Mouse (Mus musculus): Measurements from ENCODE around the gene Nxnl1. TPM values are rescaled to one million over a fixed set of nuclear protein-coding genes. Genes with fewer than 3 reads are reported as not detected.

Nxnl1 gene
- not detected in 2 replicates for total RNA-seq (2023)

GRCm38 (mm10) chr8:71566501-71566900, at the start of gene Nxnl1:
Gene Nxnl1 (minus strand): TSS chr8:71566601.

GRCm38 (mm10) chr8:71610822-71611651, 44.6 kb upstream of the Nxnl1 start, which contains the start of gene Colgalt1:
Gene Colgalt1 (plus strand): TSS chr8:71610998.

GRCm38 (mm10) chr8:71597451-71597850, 31.1 kb upstream of the Nxnl1 start, which contains the start of gene Fam129c:
Gene Fam129c (plus strand): TSS chr8:71597648.

GRCm38 (mm10) chr8:71591471-71592373, 25.3 kb upstream of the Nxnl1 start, which contains the start of gene Pgls:
Gene Pgls (plus strand): TSS chr8:71592176.

GRCm38 (mm10) chr8:71568387-71568937, 2.1 kb upstream of the Nxnl1 start, which contains the start of gene Slc27a1:
Gene Slc27a1 (plus strand): TSS chr8:71568882.

GRCm38 (mm10) chr8:71558071-71558957, 8.1 kb downstream of the Nxnl1 start, which contains the start of gene Tmem221:
Gene Tmem221 (minus strand): TSS chr8:71558871.

GRCm38 (mm10) chr8:71542632-71543343, 23.6 kb downstream of the Nxnl1 start, which contains the start of gene Mvb12a:
Gene Mvb12a (plus strand): TSS chr8:71542922.

GRCm38 (mm10) chr8:71537028-71537867, 29.2 kb downstream of the Nxnl1 start, which contains the start of gene Bst2:
Gene Bst2 (minus strand): TSS chr8:71537456.

GRCm38 (mm10) chr8:71525226-71526050, 41.0 kb downstream of the Nxnl1 start, which contains the start of gene Ccdc194:
Gene Ccdc194 (minus strand): TSS chr8:71525711.

GRCm38 (mm10) chr8:71511644-71512043, 54.8 kb downstream of the Nxnl1 start, which contains the start of gene Plvap:
Gene Plvap (minus strand): TSS chr8:71511752.

Other genes with a start within 250 kb of the Nxnl1 start
- gene Use1, start 199.8 kb downstream of the Nxnl1 start, total RNA-seq (2023): 129 and 136 TPM in 2 replicates
- 19.2 and 21.5 TPM in 2 replicates for gene Ocel1, start 195.3 kb downstream of the Nxnl1 start, total RNA-seq (2023)
- 8.2 and 8.6 TPM in 2 replicates for gene Nr2f6, start 184.6 kb downstream of the Nxnl1 start, total RNA-seq (2023)
- gene Ushbp1, start 170.8 kb downstream of the Nxnl1 start, total RNA-seq (2023): 0.16 TPM in 1 of 2 replicates, not detected in the other
- gene Babam1, start 169.7 kb downstream of the Nxnl1 start, total RNA-seq (2023): 48.3 and 53.8 TPM in 2 replicates
- gene Ankle1, start 160.6 kb downstream of the Nxnl1 start, total RNA-seq (2023): 11.3 and 13.8 TPM in 2 replicates
- 3.6 and 5.1 TPM in 2 replicates for gene Abhd8, start 102.9 kb downstream of the Nxnl1 start, total RNA-seq (2023)
- 17.4 and 18.6 TPM in 2 replicates for gene Mrpl34, start 101.6 kb downstream of the Nxnl1 start, total RNA-seq (2023)
- gene Dda1, start 97.4 kb downstream of the Nxnl1 start, total RNA-seq (2023): 70.0 and 77.1 TPM in 2 replicates
- 3.0 and 3.9 TPM in 2 replicates for gene Ano8, start 80.6 kb downstream of the Nxnl1 start, total RNA-seq (2023)
- 7.4 and 8.6 TPM in 2 replicates for gene Gtpbp3, start 78.5 kb downstream of the Nxnl1 start, total RNA-seq (2023)
- gene Plvap, start 54.8 kb downstream of the Nxnl1 start, total RNA-seq (2023): 0.47 TPM in 1 of 2 replicates, not detected in the other
- gene Ccdc194, start 40.9 kb downstream of the Nxnl1 start, total RNA-seq (2023): not detected in 2 replicates
- gene Bst2, start 29.1 kb downstream of the Nxnl1 start, total RNA-seq (2023): 10.9 and 16.2 TPM in 2 replicates
- gene Mvb12a, start 23.7 kb downstream of the Nxnl1 start, total RNA-seq (2023): 27.6 and 31.6 TPM in 2 replicates
- gene Tmem221, start 7.7 kb downstream of the Nxnl1 start, total RNA-seq (2023): 0.32 TPM in 1 of 2 replicates, not detected in the other
- gene Slc27a1, start 2.3 kb upstream of the Nxnl1 start, total RNA-seq (2023): 0.92 and 1.0 TPM in 2 replicates
- 74.4 and 81.6 TPM in 2 replicates for gene Pgls, start 25.6 kb upstream of the Nxnl1 start, total RNA-seq (2023)
- 5.7 and 14.9 TPM in 2 replicates for gene Fam129c, start 31.0 kb upstream of the Nxnl1 start, total RNA-seq (2023)
- gene Colgalt1, start 44.4 kb upstream of the Nxnl1 start, total RNA-seq (2023): 41.4 and 44.9 TPM in 2 replicates
- gene Unc13a, start 105.2 kb upstream of the Nxnl1 start, total RNA-seq (2023): 0.05 TPM in 1 of 2 replicates, not detected in the other
- gene Jak3, start 109.7 kb upstream of the Nxnl1 start, total RNA-seq (2023): 13.1 and 17.7 TPM in 2 replicates
- 4.4 and 7.4 TPM in 2 replicates for gene Insl3, start 122.6 kb upstream of the Nxnl1 start, total RNA-seq (2023)
- 0.16 TPM in 1 of 2 replicates, not detected in the other for gene B3gnt3, start 135.2 kb upstream of the Nxnl1 start, total RNA-seq (2023)
- 35.1 and 36.3 TPM in 2 replicates for gene Fcho1, start 159.1 kb upstream of the Nxnl1 start, total RNA-seq (2023)

All from neutrophil, adult 65 days (primary cell).